ENCODE assay signal across 16 mouse cellular contexts in the genomic region with DNA sequence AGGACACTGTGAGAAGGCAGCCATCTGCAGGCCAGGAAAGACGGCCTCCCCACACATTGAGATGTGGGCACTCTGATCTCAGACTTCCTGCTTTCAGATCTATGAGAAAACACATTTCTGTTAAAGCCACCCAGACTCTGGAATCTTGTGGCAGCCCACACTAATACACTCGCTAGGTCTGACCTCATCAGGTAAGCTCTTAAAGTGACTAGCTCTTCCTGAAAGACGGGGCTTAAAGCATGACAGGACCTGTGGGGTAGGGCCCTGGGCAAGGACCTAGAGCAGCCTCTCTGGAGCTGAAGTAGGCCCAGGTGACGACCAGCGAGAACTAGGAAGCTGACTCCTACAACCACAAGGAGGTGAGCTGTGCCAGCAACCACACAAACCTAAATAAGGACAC.
DNase-seq lines count a peak whose midpoint lies in the region; ATAC-seq and TF ChIP-seq lines count a peak whose summit lies in the region.
"Had no signal": no experiment of that assay in that cellular context is flagged by ENCODE, and none has a peak within 500 bp of the region (broad histone marks: within the 10 kb centered on the region; RNA-seq: fewer than 3 reads in every experiment).

No protein-coding gene starts in this region.

- H3K9ac ChIP-seq in lung, embryonic 14.5 days: no peak overlapping the region
- H3K9ac ChIP-seq in CH12.LX (ENCODE audit: insufficient read depth, low read depth): no peak overlapping the region
- H3K9ac ChIP-seq: heart, embryonic 13.5 days; hindbrain, embryonic 13.5 days had no signal

- H3K9me3 ChIP-seq in lung, embryonic 14.5 days (ENCODE audit: low read depth, low read length): no peaks in the 10 kb centered on the region
- peaks cover 4% of the 10 kb centered on the region for H3K9me3 ChIP-seq in CH12.LX (replicated peaks; ENCODE audit: low read length)
- H3K9me3 ChIP-seq: hindbrain, embryonic 13.5 days; midbrain, embryonic 10.5 days had no signal

- H3K27me3 ChIP-seq in lung, embryonic 14.5 days (ENCODE audit: insufficient read depth, low read length): no peaks in the 10 kb centered on the region
- H3K27me3 ChIP-seq in CH12.LX (replicated peaks): no peaks in the 10 kb centered on the region
- H3K27me3 ChIP-seq: heart, embryonic 13.5 days; hindbrain, embryonic 13.5 days had no signal

- dilution Hi-C loops in CH12.LX (cut with MboI; ENCODE audit: extremely low pct_ligation_motif_present, extremely low pct_unique_long_range_greater_than_20kb, low sequenced_read_pairs): no loop called here

- WGBS in lung, embryonic 14.5 days: 56% methylated on average over 5 of the region's 5 CpGs
- 54% methylated on average over 5 of the region's 5 CpGs for WGBS in lung, adult 2 months

- H3K4me2 ChIP-seq in lung, embryonic 14.5 days: no peak overlapping the region
- H3K4me2 ChIP-seq in CH12.LX (ENCODE audit: insufficient read depth, low read depth, poor library complexity, severe bottlenecking): no peak overlapping the region
- H3K4me2 ChIP-seq: heart, embryonic 13.5 days; hindbrain, embryonic 13.5 days; liver, embryonic 11.5 days had no signal

- no peaks in the 10 kb centered on the region; the same call in 1 of the 2 replicates for H3K79me2 ChIP-seq in CH12.LX (replicated peaks; ENCODE audit: control insufficient read depth, extremely low read depth, insufficient read depth, poor library complexity, severe bottlenecking)

- peak; percentile 16 for DNase-seq in lung, embryonic 14.5 days
- DNase-seq in lung, adult 2 months: no peak
- DNase-seq in CH12.LX (ENCODE audit: extremely low read depth): no peak
- peak; percentile 15 for DNase-seq in induced T-regulatory cell, adult 2 months (ENCODE audit: low read depth)
- peak; percentile 7 to 11 for DNase-seq in natural killer cell, adult 2 months (ENCODE audit: low spot score in 2 of 2)
- no peak for DNase-seq in Muller cell, postnatal 12 days (ENCODE audit: inconsistent ontology term)
- no peak for DNase-seq in spleen, postnatal 4 days (ENCODE audit: low spot score in 2 of 2)
- DNase-seq: adrenal gland, postnatal 25 days; cerebellum, postnatal 14 days; kidney, adult 18-20 months had no signal

- no peak for TF ChIP-seq RAD21 in CH12.LX (IDR thresholded peaks at IDR 0.05; ENCODE audit: low read depth, low read length)

- TF ChIP-seq POLR2A in lung, adult 2 months (IDR thresholded peaks at IDR 0.05; ENCODE audit: borderline replicate concordance, extremely low read depth, low read depth, low read length): no peak
- no peak for TF ChIP-seq POLR2A in CH12.LX (IDR thresholded peaks at IDR 0.05; ENCODE audit: low read depth, low read length)

- ATAC-seq in lung, embryonic 14.5 days (ENCODE audit: insufficient read depth): peak; percentile 47; the same call in 1 of the 2 replicates
- ATAC-seq in erythroid progenitor cell, adult 5-6 weeks (replicated peaks; ENCODE audit: low FRiP score, poor library complexity, severe bottlenecking): no peak

- no peaks in the 10 kb centered on the region for H3K4me1 ChIP-seq in lung, embryonic 14.5 days (ENCODE audit: insufficient read depth)
- H3K4me1 ChIP-seq in lung, adult 2 months (ENCODE audit: control insufficient read depth, insufficient read depth, low read length): 0 out of 2 replicates have a peak, but pooled peaks cover 2% of the 10 kb centered on the region
- H3K4me1 ChIP-seq in CH12.LX (ENCODE audit: control insufficient read depth in 1 of 2, insufficient read depth in 2 of 2): peaks cover 4 to 9% of the 10 kb centered on the region in 2 experiments
- H3K4me1 ChIP-seq: hindbrain, embryonic 13.5 days; midbrain, embryonic 10.5 days had no signal

- no peak for TF ChIP-seq CTCF in lung, embryonic 14.5 days (IDR thresholded peaks at IDR 0.05; ENCODE audit: low read depth)
- TF ChIP-seq CTCF in lung, adult 2 months (IDR thresholded peaks at IDR 0.05; ENCODE audit: insufficient read depth, low read length): no peak
- no peak for TF ChIP-seq CTCF in CH12.LX (conservative IDR thresholded peaks at IDR 0.05 in 1 of 2, IDR thresholded peaks at IDR 0.05 in 1 of 2; ENCODE audit: low read depth in 2 of 2, low read length in 2 of 2)

- in situ Hi-C loops in CH12.LX (cut with MboI; ENCODE audit: low pct_ligation_motif_present, low pct_unique_long_range_greater_than_20kb, low sequenced_read_pairs): no loop called here

- no peak overlapping the region for H3K4me3 ChIP-seq in lung, embryonic 14.5 days (ENCODE audit: low read depth, low read length)
- no peak overlapping the region for H3K4me3 ChIP-seq in lung, adult 2 months (replicated peaks; ENCODE audit: extremely low read depth, low read depth, low read length)
- no peak overlapping the region for H3K4me3 ChIP-seq in CH12.LX (replicated peaks in 1 of 3; ENCODE audit: low read depth in 2 of 3, low read length in 2 of 3, poor library complexity in 1 of 3)
- H3K4me3 ChIP-seq: heart, embryonic 13.5 days; hindbrain, embryonic 13.5 days; midbrain, embryonic 10.5 days; myocyte had no signal

- H3K36me3 ChIP-seq in lung, embryonic 14.5 days (ENCODE audit: insufficient read depth): peaks cover 2% of the 10 kb centered on the region; the same call in 1 of the 2 replicates
- H3K36me3 ChIP-seq in CH12.LX (replicated peaks in 1 of 2; ENCODE audit: control insufficient read depth in 1 of 2, insufficient read depth in 1 of 2, low read length in 1 of 2): peaks cover 0 to 75% of the 10 kb centered on the region in 2 experiments

- no peak overlapping the region; the same call in 1 of the 2 replicates for H3K27ac ChIP-seq in lung, embryonic 14.5 days (ENCODE audit: low read depth)
- 0 out of 2 replicates have a peak overlapping the region, but pooled peaks have one; percentile 12 for H3K27ac ChIP-seq in CH12.LX (ENCODE audit: insufficient read depth, low read depth)
- H3K27ac ChIP-seq: heart, embryonic 13.5 days; hindbrain, embryonic 13.5 days; midbrain, embryonic 10.5 days had no signal

- no peak for TF ChIP-seq EP300 in CH12.LX (IDR thresholded peaks at IDR 0.05; ENCODE audit: low read length)

TF ChIP-seq in CH12.LX, 34 proteins besides CTCF, POLR2A, EP300 and RAD21:
- TF ChIP-seq MAFK (IDR thresholded peaks at IDR 0.05; ENCODE audit: insufficient replicate concordance, low read length): no peak
- TF ChIP-seq ZKSCAN1 (IDR thresholded peaks at IDR 0.05; ENCODE audit: borderline replicate concordance, low read depth, low read length): no peak
- TF ChIP-seq NELFE (IDR thresholded peaks at IDR 0.05; ENCODE audit: low read depth, low read length): no peak
- no peak for TF ChIP-seq RCOR1 (conservative IDR thresholded peaks at IDR 0.05; ENCODE audit: low read depth, low read length)
- TF ChIP-seq BHLHE40 (IDR thresholded peaks at IDR 0.05; ENCODE audit: low read depth, low read length): no peak
- TF ChIP-seq ETS1 (conservative IDR thresholded peaks at IDR 0.05; ENCODE audit: low read depth, low read length): no peak
- no peak for TF ChIP-seq HCFC1 (IDR thresholded peaks at IDR 0.05; ENCODE audit: low read depth, low read length)
- TF ChIP-seq ZMIZ1 (IDR thresholded peaks at IDR 0.05; ENCODE audit: low read depth, low read length): no peak
- no peak for TF ChIP-seq TCF12 (IDR thresholded peaks at IDR 0.05; ENCODE audit: low read depth, low read length)
- TF ChIP-seq IRF4 (IDR thresholded peaks at IDR 0.05; ENCODE audit: low read depth, low read length): no peak
- TF ChIP-seq CHD1 (IDR thresholded peaks at IDR 0.05; ENCODE audit: low read depth, low read length): no peak
- TF ChIP-seq POLR2AphosphoS2 (IDR thresholded peaks at IDR 0.05; ENCODE audit: low read depth, low read length): no peak
- TF ChIP-seq MEF2A (IDR thresholded peaks at IDR 0.05; ENCODE audit: borderline replicate concordance, low read depth, low read length): no peak
- no peak for TF ChIP-seq MAZ (IDR thresholded peaks at IDR 0.05; ENCODE audit: low read depth, low read length)
- TF ChIP-seq CHD2 (IDR thresholded peaks at IDR 0.05; ENCODE audit: low read length): no peak
- TF ChIP-seq SIN3A (IDR thresholded peaks at IDR 0.05; ENCODE audit: low read length): no peak

Comparison
In these comparisons a context has a peak if more than half of its experiments do, and no peak if none do; other contexts are left out.
1. DNase-seq: peak in lung, embryonic 14.5 days (single experiment), induced T-regulatory cell, adult 2 months (single experiment) and natural killer cell, adult 2 months (2 of 2); none in lung, adult 2 months (single experiment), CH12.LX (single experiment), Muller cell, postnatal 12 days (single experiment) and spleen, postnatal 4 days (0 of 2).